Mouse (Mus musculus): ENCODE data around the gene Ncoa5.

DNA sequence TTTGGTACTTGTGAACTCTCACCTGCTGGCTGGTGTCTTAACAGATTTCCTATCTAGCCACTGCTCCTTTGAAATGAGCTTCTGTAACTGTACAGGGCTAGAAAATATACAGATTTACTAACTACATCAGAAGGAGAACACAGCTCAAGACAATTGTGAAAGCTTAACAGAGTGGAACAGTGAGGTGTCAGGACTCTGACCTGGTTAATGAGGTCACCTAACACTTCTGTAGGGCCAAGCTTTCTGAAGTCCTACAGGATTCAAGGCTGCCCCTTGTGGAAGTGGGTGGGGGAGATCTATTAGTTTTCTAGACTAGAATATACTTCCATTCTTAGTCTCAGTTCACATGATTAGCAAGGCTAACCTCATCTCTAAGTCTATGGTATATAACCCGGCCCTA lies 26.7 kb downstream of the Ncoa5 start:
- TF ChIP-seq POLR2A (IDR thresholded peaks at IDR 0.05; ENCODE audit: borderline replicate concordance, low read depth, low read length) = no peak
- no peak for TF ChIP-seq CTCF (IDR thresholded peaks at IDR 0.05; ENCODE audit: low read depth, low read length)
